Mouse (Mus musculus) embryonic facial prominence, embryonic 12.5 days (tissue): Measurements from ENCODE around the gene Dscam. TPM values are rescaled to one million over a fixed set of nuclear protein-coding genes. Genes with fewer than 3 reads are reported as not detected.

Experiments used
- ATAC-seq: fragments of 200-750 bp; cut with Nextera tagmentation; 2 replicates; pipeline ENCODE4 v1.8.0; 2017; ENCODE audit not compliant: insufficient number of reproducible peaks, insufficient read depth, low FRiP score, low TSS enrichment
- H3K27ac ChIP-seq: fragments of 300-500 bp; sonication (generic); 2 replicates; pipeline ENCODE4 v1.5.1; 2016; ENCODE audit warnings: mild to moderate bottlenecking
- H3K27me3 ChIP-seq: fragments of 300-500 bp; sonication (generic); 2 replicates; pipeline ENCODE4 v1.6.1; 2016; ENCODE audit warnings: mild to moderate bottlenecking, moderate library complexity
- H3K36me3 ChIP-seq: fragments of 300-500 bp; sonication (generic); 2 replicates; pipeline ENCODE4 v1.6.1; 2016; ENCODE audit warnings: mild to moderate bottlenecking
- H3K4me1 ChIP-seq: fragments of 300-500 bp; sonication (generic); 2 replicates; pipeline ENCODE4 v1.6.1; 2016
- H3K4me2 ChIP-seq: fragments of 300-500 bp; sonication (generic); replicated peaks from 2 replicates; pipeline ENCODE4 v1.6.1; 2016; ENCODE audit warnings: mild to moderate bottlenecking, moderate library complexity
- H3K4me3 ChIP-seq: fragments of 300-500 bp; sonication (generic); 2 replicates; pipeline ENCODE4 v1.5.1; 2016; ENCODE audit warnings: mild to moderate bottlenecking
- H3K9ac ChIP-seq: fragments of 300-500 bp; sonication (generic); 2 replicates; pipeline ENCODE4 v1.6.1; 2016; ENCODE audit warnings: mild to moderate bottlenecking, moderate library complexity
- H3K9me3 ChIP-seq: fragments of 300-500 bp; sonication (generic); 2 replicates; pipeline ENCODE4 v1.6.1; 2016; ENCODE audit warnings: mild to moderate bottlenecking, moderate library complexity
- WGBS: fragments of 180-500 bp; shearing (Covaris S2); methylation state at CpG from one replicate; pipeline ENCODE4 v1.1.7; 2016; 5-methylcytosine and 5-hydroxymethylcytosine counted together
- polyA plus RNA-seq: library from polyadenylated mRNA; unstranded; fragments of >200 nt; fragmentation: Nextera tagmentation; extraction: Ambion mirVana; gene quantifications from 2 replicates; pipeline ENCODE4 v1.2.1, GENCODE M21; 2016

Gene Dscam
- polyA plus RNA-seq, 1 experiment from 2014 or later = 0.42 TPM

DNA sequence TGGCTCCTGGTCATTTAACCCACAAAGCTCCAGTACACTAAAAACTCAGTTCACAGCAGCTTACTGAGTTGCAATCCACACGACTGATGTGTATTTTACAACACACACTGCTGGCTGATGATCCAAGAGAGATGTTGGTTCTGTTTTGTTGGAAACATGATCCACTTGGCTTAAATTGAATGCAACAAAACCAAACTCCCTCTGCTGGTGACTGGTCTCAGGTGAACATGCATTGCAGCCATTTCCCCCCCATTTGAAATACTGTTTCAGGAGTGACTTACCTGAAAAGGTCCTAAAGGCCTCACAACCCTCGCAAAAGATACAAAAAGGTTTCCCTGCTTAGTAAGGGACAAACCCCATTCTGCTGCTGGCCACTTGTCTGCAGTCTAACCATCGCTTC lies 156.2 kb downstream of the Dscam start:
- Histone ChIP-seq H3K36me3 (no peaks in the 10 kb centered on the region), H3K27me3 (no peaks in the 10 kb centered on the region), H3K9ac (no peak overlapping the region), H3K4me2 (no peak overlapping the region), H3K4me3 (no peak overlapping the region), H3K4me1 (no peaks in the 10 kb centered on the region), H3K9me3 (no peaks in the 10 kb centered on the region), H3K27ac (no peak overlapping the region)
- ATAC-seq = no peak
- WGBS = 69% methylated on average over 3 of the region's 3 CpGs

GRCm38 (mm10) chr16:97009116-97010055 lies 161.2 kb downstream of the Dscam start:
- no peak overlapping the region for H3K9ac ChIP-seq
- WGBS = 56% methylated on average over 4 of the region's 4 CpGs
- H3K27me3 ChIP-seq = no peaks in the 10 kb centered on the region
- no peak overlapping the region for H3K4me2 ChIP-seq
- ATAC-seq = no peak
- no peaks in the 10 kb centered on the region for H3K9me3 ChIP-seq
- H3K27ac ChIP-seq = no peak overlapping the region
- H3K4me3 ChIP-seq = no peak overlapping the region
- no peaks in the 10 kb centered on the region for H3K4me1 ChIP-seq
- no peaks in the 10 kb centered on the region for H3K36me3 ChIP-seq

- Histone ChIP-seq H3K9ac (no peak overlapping the region), H3K4me2 (no peak overlapping the region), H3K27me3 (no peaks in the 10 kb centered on the region), H3K36me3 (no peaks in the 10 kb centered on the region), H3K4me1 (no peaks in the 10 kb centered on the region), H3K4me3 (no peak overlapping the region), H3K27ac (no peak overlapping the region), H3K9me3 (no peaks in the 10 kb centered on the region)
- ATAC-seq = no peak
- 64% methylated on average over 11 of the region's 11 CpGs for WGBS
These were observed 162.5 kb downstream of the Dscam start for GRCm38 (mm10) chr16:97007892-97008527.

DNA sequence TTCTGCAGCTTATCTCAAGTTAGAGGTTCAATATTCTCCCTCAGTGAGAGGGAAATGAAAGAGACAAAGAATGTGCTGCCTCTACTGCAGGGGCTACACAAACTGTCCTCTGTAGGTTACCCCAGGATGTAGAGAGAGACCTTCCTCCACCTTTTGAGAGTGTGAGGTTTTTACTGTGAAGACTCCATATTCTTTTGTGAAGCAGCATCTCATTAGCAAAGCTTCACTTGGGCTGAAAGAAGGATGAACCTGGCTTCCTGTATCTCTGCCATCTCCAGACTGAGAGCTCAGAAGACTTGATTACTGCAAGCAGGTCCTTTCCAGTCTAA lies 163.7 kb downstream of the Dscam start:
- H3K36me3 ChIP-seq = no peaks in the 10 kb centered on the region
- H3K4me2 ChIP-seq = no peak overlapping the region
- H3K4me3 ChIP-seq = no peak overlapping the region
- no peak for ATAC-seq
- no peaks in the 10 kb centered on the region for H3K9me3 ChIP-seq
- no peak overlapping the region for H3K27ac ChIP-seq
- no peaks in the 10 kb centered on the region for H3K4me1 ChIP-seq
- H3K9ac ChIP-seq = no peak overlapping the region
- H3K27me3 ChIP-seq = no peaks in the 10 kb centered on the region

GRCm38 (mm10) chr16:97006041-97006853 lies 164.3 kb downstream of the Dscam start:
- no peak overlapping the region for H3K27ac ChIP-seq
- H3K27me3 ChIP-seq = no peaks in the 10 kb centered on the region
- H3K4me3 ChIP-seq = no peak overlapping the region
- 61% methylated on average over 9 of the region's 9 CpGs for WGBS
- H3K9me3 ChIP-seq = no peaks in the 10 kb centered on the region
- H3K4me2 ChIP-seq = no peak overlapping the region
- no peak overlapping the region for H3K9ac ChIP-seq
- no peaks in the 10 kb centered on the region for H3K4me1 ChIP-seq
- no peaks in the 10 kb centered on the region for H3K36me3 ChIP-seq
- no peak for ATAC-seq

GRCm38 (mm10) chr16:97003965-97004364 lies 166.6 kb downstream of the Dscam start:
- Histone ChIP-seq H3K4me2 (no peak overlapping the region), H3K9ac (no peak overlapping the region), H3K4me1 (no peaks in the 10 kb centered on the region), H3K27me3 (no peaks in the 10 kb centered on the region), H3K4me3 (no peak overlapping the region), H3K9me3 (no peaks in the 10 kb centered on the region), H3K36me3 (no peaks in the 10 kb centered on the region), H3K27ac (no peak overlapping the region)
- WGBS = 53% methylated on average over 1 of the region's 1 CpGs
- no peak for ATAC-seq

GRCm38 (mm10) chr16:97002837-97003236 lies 167.7 kb downstream of the Dscam start:
- H3K4me1 ChIP-seq = no peaks in the 10 kb centered on the region
- no peak overlapping the region for H3K4me3 ChIP-seq
- H3K27me3 ChIP-seq = no peaks in the 10 kb centered on the region
- H3K4me2 ChIP-seq = no peak overlapping the region
- H3K9ac ChIP-seq = no peak overlapping the region
- no peaks in the 10 kb centered on the region for H3K9me3 ChIP-seq
- no peak overlapping the region for H3K27ac ChIP-seq
- no peaks in the 10 kb centered on the region for H3K36me3 ChIP-seq
- ATAC-seq = no peak
- 55% methylated on average over 2 of the region's 2 CpGs for WGBS

DNA sequence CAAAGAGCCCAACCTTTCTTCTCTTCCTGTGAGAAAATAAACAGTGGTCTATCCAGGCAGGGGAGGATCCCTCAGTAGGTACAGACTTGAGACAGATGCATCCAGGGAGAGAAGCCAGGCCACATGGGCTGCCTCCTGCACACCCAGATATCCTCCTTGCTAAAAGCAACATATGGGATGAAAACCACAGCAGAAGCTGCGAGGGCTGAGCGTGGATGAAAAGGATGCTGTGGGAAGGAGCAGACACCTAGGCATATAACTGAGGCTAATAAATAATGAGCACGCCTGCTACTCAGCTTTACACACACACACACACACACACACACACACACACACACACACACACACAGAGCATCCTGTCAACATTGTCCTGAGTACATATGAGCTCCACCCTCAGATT lies 168.4 kb downstream of the Dscam start:
- Histone ChIP-seq H3K4me1 (no peaks in the 10 kb centered on the region), H3K9ac (no peak overlapping the region), H3K4me2 (no peak overlapping the region), H3K36me3 (no peaks in the 10 kb centered on the region), H3K9me3 (no peaks in the 10 kb centered on the region), H3K27ac (no peak overlapping the region), H3K4me3 (no peak overlapping the region), H3K27me3 (no peaks in the 10 kb centered on the region)
- 68% methylated on average over 3 of the region's 3 CpGs for WGBS
- ATAC-seq = no peak

GRCm38 (mm10) chr16:96996854-96997253 lies 173.7 kb downstream of the Dscam start:
- H3K27me3 ChIP-seq = no peaks in the 10 kb centered on the region
- H3K4me2 ChIP-seq = no peak overlapping the region
- no peak for ATAC-seq
- H3K9me3 ChIP-seq = no peaks in the 10 kb centered on the region
- H3K4me3 ChIP-seq = no peak overlapping the region
- 65% methylated on average over 3 of the region's 3 CpGs for WGBS
- no peak overlapping the region for H3K9ac ChIP-seq
- H3K36me3 ChIP-seq = no peaks in the 10 kb centered on the region
- H3K27ac ChIP-seq = no peak overlapping the region
- no peaks in the 10 kb centered on the region for H3K4me1 ChIP-seq

- ATAC-seq = no peak
- 77% methylated on average over 4 of the region's 4 CpGs for WGBS
- Histone ChIP-seq H3K9ac (no peak overlapping the region), H3K36me3 (no peaks in the 10 kb centered on the region), H3K4me3 (no peak overlapping the region), H3K9me3 (no peaks in the 10 kb centered on the region), H3K27ac (no peak overlapping the region), H3K4me1 (no peaks in the 10 kb centered on the region), H3K4me2 (no peak overlapping the region), H3K27me3 (no peaks in the 10 kb centered on the region)
These were observed 174.7 kb downstream of the Dscam start for GRCm38 (mm10) chr16:96995858-96996257.

- Histone ChIP-seq H3K4me2 (no peak overlapping the region), H3K4me1 (no peaks in the 10 kb centered on the region), H3K27ac (no peak overlapping the region), H3K27me3 (no peaks in the 10 kb centered on the region), H3K9ac (no peak overlapping the region), H3K36me3 (no peaks in the 10 kb centered on the region), H3K4me3 (no peak overlapping the region), H3K9me3 (no peaks in the 10 kb centered on the region)
- no peak for ATAC-seq
- WGBS = 69% methylated on average over 2 of the region's 2 CpGs
These were observed 183.2 kb downstream of the Dscam start for GRCm38 (mm10) chr16:96987396-96987795.

DNA sequence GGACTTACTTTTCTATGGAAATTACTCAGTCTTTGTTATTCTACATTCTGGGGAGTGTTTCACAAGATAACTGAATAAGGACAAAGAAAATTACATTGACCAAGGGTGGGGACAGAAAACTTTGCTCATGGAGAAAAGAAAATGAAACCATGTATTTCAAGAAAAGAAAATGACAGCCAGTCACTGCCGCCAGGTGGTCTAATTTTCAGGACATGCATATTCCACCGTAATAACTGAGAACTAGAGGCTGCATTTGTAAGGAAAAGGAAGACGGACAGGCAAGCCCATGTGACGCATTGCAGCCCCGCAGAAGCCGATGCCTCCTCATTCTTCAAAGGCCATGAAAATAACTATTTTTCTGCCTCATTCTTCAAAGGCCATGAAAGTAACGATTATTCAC lies 197.3 kb downstream of the Dscam start:
- Histone ChIP-seq H3K9ac (no peak overlapping the region), H3K4me1 (no peaks in the 10 kb centered on the region), H3K9me3 (no peaks in the 10 kb centered on the region), H3K27ac (no peak overlapping the region), H3K27me3 (no peaks in the 10 kb centered on the region), H3K4me3 (no peak overlapping the region), H3K36me3 (no peaks in the 10 kb centered on the region), H3K4me2 (no peak overlapping the region)
- WGBS = 82% methylated on average over 7 of the region's 7 CpGs
- no peak for ATAC-seq
